Mouse (Mus musculus) frontal cortex, postnatal 14 days (tissue): ENCODE data around the gene Nipsnap3b.
A peak's percentile ranks its signal among the peaks of the same experiment; 100 is the strongest.

Experiments
- DNase-seq, 2 experiments: peaks; one replicate each; pipeline ENCODE4 v3.0.0; 2022; ENCODE audit warnings: low spot score in 2 of 2

Gene Nipsnap3b

DNA sequence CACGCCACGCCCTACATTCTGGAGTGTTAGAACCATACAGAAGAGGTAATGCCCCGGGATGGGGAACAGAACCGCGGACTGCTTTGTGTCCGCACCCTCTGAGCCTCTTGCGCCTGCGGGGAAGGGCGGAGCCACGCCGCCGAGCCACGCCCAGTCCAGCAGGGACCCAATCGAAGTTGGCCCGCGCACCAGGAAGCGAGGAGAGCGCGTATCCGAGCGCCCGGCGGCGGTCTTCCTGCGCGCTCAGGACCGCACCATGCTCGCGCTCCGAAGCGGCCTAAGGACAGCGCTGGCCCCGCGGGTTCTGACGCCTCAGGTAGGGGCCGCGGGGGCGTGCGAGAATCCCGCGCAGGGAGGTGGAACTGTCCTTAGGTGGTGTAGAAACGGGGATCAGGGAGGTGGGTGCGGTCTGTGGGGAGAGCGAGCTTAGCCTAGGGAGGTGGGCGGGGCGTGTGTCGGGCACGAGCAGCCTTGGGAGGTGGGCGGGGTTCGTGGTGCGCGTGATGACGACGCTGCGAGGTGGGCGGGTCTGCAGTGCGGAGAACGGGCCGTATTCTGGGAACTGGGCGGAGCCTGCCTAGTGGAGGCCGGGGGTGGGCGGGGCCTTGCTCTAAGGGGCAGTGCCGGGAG, at the start of gene Nipsnap3b:
TSS of gene Nipsnap3b (plus strand) at position 149 of the 630 bp plus-strand sequence.
- peak; percentile 90 to 93 for DNase-seq

DNA sequence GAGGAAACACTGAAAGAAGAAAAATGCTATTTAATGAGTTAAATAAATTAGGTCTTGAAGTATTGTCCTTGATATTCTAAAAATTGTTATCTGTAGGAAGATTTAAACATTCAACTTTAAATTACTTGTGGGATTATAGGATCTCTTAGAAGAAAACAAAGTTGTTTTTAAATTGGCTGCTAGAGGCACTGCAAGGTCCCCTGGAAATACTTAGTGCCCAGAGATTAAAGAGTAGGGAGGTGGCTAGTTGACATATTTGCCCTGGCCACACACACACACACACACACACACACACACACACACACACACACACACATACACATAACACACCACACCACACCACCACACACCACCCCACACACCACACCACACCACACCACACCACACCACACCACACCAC, 47.4 kb upstream of the Nipsnap3b start, which contains the start of gene Olfr270:
TSS of gene Olfr270 (plus strand) at position 301 of the 400 bp plus-strand sequence.
- no peak for DNase-seq

DNA sequence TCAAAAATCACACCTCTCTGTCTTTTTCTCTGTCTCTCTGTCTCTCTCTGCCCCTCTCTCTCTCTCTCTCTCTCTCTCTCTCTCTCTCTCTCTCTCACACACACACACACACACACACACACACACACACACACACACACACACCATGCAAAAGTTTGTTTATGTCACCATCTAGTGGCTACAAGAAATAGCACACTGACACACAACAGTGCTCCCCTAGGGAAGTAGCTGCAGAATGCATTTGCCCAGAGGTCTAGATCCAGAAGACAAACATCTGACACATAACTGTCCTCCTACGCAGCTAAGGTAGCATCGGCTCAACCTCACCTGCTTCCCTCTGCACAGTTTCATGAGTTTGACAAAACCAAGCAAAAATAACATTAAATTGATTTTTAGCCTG, 26.5 kb upstream of the Nipsnap3b start:
- no peak for DNase-seq

GRCm38 (mm10) chr4:52986266-52986665, 25.4 kb upstream of the Nipsnap3b start:
- DNase-seq, result no peak

- no peak for DNase-seq
Measured at GRCm38 (mm10) chr4:52989248-52989647, 22.4 kb upstream of the Nipsnap3b start, which contains the start of gene Nipsnap3a. Gene Nipsnap3a, plus strand, starts transcription at chr4:52989272.

DNA sequence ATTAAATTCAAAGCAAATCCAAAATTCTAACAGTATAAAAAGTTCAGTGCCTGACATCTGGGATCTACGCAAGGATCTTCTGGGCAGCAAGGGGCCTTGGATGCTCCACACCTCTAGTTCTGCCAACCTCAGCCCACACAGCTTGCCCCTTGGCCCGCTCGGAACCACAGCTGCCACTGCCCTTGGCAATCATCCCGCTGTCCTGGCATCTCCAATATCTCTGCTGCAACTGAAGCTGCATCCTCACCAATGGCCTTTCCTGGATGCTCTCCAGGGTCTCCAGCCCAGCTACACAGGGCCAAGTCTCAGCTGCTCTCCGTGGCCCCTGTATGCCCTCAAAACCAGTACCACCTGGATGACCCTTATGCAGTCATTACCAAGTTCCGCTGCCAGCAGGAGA, 12.2 kb upstream of the Nipsnap3b start:
- DNase-seq, result no peak

DNA sequence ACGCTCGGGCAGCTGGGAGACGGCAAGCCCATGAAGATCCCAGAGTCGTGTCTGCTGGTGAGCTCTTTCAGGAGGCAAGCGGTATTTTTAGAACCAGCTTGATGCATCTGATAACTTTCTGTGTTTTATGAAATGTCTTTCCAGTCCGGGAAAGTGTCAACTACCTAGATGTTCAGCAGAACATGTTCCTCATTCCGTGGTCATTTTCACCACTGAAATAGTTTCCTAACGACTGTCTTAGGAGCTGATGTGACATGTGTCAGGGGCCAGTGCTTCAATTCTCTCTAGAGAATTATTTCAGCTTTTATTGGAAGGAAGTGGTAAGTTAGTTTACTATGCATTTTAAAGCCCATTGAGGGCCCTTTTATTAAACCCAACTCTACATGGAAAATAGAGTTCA, 11.5 kb upstream of the Nipsnap3b start:
- no peak for DNase-seq

GRCm38 (mm10) chr4:53009183-53009582, 2.5 kb upstream of the Nipsnap3b start:
- DNase-seq, result no peak

DNA sequence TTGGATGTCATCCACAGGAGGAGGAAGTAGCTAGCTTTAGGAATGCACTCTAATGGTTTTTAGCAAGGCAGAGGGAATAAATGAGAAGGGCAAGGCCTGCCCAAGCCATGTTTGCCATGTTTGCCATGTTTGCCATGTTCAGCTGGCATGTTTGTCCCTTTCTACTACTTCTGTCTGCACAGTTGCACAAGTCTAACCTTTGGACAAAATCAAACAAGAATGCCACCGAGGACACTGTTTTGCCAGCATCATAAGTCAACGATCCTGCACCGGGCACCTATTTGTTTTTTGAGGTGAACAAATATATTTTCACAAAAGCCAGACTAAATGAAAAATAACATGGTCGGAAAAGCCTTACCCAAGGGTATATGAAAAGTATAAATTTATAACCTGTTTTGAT, 1.8 kb upstream of the Nipsnap3b start:
- no peak for DNase-seq

- DNase-seq, result no peak
Measured at GRCm38 (mm10) chr4:53014421-53014820, 2.7 kb downstream of the Nipsnap3b start.

DNA sequence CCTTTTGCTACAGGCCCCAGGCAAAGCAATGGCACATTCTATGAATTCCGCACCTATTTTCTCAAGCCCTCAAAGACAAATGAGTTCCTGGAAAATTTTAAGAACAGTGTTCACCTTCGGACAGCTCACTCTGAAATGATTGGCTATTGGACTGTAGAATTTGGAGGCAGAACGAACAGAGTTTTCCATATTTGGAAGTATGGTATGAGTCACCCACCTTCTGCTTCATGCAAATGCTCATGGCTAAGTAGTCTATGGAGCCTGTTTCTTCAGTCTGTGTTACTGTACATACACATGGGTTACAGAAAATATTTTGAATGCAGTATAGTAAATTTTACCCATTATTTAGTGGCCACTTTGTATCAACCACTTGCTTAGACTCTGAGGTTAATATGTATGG, 3.3 kb downstream of the Nipsnap3b start:
- DNase-seq, result no peak

- DNase-seq, result no peak
Measured at GRCm38 (mm10) chr4:53018392-53018791, 6.7 kb downstream of the Nipsnap3b start.

DNA sequence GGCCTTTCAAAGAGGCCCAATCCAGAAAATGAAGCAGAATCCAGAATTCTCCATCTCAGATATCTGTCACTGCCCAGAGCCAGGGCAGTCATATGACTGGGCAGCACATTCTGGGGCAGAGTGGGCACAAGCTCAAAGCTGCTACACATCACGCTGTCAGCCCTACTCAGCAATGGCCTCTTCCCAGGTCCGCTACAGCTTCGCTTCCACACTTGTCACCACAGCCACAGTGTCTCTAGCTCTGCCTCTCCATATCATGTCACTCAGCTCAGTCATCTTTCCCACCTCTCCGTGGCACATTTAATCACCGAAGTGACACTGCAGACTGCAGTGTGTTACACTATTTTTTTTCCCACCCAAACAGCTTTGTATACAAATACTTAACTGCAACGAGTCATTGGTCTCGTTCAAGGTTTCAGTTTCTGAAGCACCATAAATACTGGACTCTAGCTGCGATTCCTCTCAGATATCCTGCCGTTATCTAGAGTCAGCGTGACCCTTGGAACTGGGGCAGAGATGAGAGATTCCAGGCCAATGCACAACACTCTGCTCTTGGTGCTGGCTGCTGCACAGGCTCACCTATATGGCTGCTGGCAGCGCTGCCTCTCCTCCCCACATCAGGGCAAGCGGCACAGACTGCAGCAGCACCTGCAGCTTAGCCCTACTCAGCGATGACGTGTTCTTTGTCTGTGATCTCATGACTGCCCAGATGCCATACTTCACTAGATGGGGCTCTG, 11.7 kb downstream of the Nipsnap3b start:
- no peak for DNase-seq

- DNase-seq, result no peak
Measured at GRCm38 (mm10) chr4:53024397-53024796, 12.7 kb downstream of the Nipsnap3b start.

GRCm38 (mm10) chr4:53027811-53028210, 16.1 kb downstream of the Nipsnap3b start:
- no peak for DNase-seq

DNA sequence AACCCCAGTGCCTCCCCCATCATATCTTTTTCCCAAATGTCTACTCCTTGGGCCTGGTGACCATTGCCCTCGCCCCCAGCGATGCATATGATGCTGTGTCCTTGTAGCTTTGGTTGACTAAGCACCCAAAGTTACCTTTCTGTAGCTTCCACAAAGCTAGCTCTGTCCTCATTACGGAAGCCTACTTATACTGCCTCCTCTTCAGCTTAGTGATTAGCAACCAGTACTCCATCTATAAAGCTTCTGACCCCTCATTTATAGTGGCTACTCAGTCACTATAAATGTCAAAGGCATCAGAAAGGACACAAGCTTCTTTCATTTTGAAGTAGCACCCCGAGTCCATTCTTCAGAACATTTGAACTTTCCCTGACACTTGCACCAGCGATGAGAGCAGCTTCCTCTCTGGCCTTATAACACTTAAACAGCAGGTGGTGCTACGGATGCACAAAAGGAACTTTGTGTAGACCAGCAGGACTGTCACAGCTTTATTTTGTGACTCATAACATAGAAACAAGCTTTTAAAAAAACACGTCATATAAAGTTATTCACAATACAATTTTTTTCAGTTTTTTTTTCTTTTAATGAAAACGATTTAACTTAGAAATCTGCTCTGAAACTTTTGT, 18.8 kb downstream of the Nipsnap3b start:
- DNase-seq, result no peak

- no peak for DNase-seq
Measured at GRCm38 (mm10) chr4:53043819-53044218, 32.1 kb downstream of the Nipsnap3b start.

- no peak for DNase-seq
Measured at GRCm38 (mm10) chr4:53045807-53046206, 34.1 kb downstream of the Nipsnap3b start.

DNA sequence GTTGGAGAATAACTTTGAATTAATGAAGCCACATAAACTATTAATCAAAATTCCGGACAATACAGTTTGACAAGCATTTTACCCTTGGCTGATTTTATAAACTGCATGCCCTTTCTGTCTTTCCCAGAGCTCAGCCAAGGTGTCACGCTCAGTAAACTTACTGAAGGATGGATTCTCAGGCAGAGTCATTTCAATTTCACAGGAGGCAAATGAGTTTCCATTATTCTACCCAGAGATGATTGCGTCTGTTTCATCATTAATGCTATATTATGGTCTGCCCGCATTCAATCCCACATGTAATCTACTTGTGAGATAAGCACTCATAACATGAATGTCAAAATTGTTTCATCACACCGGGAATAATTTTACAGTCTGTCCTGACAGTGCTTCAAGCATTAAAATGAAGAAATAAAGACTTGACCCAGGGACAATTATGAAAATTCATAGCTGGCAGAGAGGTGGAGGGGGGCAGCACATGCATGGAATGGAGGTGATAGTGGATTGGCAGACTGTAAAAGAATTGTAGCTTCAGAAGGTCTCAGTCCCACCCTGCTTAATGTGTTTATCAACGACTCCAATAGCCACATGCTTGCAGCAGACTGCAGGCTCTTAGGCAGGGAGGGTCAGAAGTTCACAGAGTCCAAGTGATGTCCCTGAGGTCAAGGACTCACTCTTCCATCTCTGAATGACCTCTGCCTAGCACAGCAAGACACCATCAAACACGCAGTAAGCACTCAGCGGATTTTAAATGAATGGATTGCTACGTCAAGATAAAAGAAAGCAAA, 34.8 kb downstream of the Nipsnap3b start:
- no peak for DNase-seq

DNA sequence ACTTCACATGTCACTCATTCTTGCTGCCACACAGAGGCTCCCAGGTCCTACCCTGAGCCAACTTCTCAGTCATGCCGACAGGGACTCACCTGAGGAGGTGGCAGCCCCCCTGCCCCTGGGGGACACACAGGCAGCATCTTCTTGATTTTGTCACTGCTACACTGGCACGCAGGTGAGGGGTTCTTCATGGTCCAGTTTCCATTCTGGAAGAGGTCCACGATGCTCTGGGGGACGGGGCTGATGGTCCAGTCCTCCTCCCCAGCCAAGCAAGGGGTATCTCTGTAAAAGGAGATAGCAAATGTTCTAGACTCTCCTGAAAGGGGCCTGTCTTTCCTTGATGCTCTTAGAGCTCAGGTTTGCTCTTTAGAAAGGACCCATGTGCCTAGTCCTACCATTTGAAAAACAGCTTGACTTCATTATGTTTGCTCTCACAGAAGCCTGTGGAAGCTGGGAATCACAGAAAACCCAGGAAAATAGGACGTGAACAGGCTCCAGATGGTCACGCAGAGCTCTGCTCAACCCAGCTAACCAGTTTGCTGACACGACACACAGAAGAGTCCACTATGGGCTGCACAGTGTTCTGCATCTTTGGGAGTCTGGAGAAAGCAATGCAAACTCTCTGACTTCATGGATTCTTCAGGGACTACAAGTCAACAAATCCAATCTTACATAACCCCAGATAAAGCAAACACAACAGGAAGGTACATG, 50.8 kb downstream of the Nipsnap3b start:
- no peak for DNase-seq
